Mouse (Mus musculus) MEL (cell line): ENCODE measurements at regions not wholly inside any gene's neighbourhood (a gene's known extent, or its start where the extent isn't known, plus 50 kb on each side); places are given as distances from the start of the nearest gene placed in this dataset.

ENCODE experiments used
- CHD2 ChIP-seq: IDR thresholded peaks from 2 replicates; pipeline ENCODE4 v1.6.1; 2011; ENCODE audit warnings: low read length, improper control_type of control experiment
- CTCF ChIP-seq, 3 experiments: IDR thresholded peaks in 2 of 3; conservative IDR thresholded peaks in 1 of 3; 2 replicates each; pipeline ENCODE4 v1.5.1; 2011 to 2012; ENCODE audit warnings: low read length in 3 of 3, low read depth in 2 of 3, mild to moderate bottlenecking in 2 of 3, improper control_type of control experiment in 1 of 3, inconsistent platforms in 1 of 3, mixed read lengths in 1 of 3, moderate library complexity in 1 of 3; ENCODE audit not compliant: control insufficient read depth in 1 of 3, insufficient read depth in 1 of 3, poor library complexity in 1 of 3, severe bottlenecking in 1 of 3
- ELF1 ChIP-seq: IDR thresholded peaks from 2 replicates; pipeline ENCODE4 v1.6.1; 2014; ENCODE audit warnings: low read depth, mild to moderate bottlenecking, inconsistent platforms, low read length, improper control_type of control experiment, moderate library complexity
- EP300 ChIP-seq, 2 experiments: IDR thresholded peaks; 2 replicates each; pipeline ENCODE4 v1.6.1; 2011; ENCODE audit warnings: improper control_type of control experiment in 2 of 2, low read length in 2 of 2, low read depth in 1 of 2, mild to moderate bottlenecking in 1 of 2
- GABPA ChIP-seq: IDR thresholded peaks from 2 replicates; pipeline ENCODE4 v1.6.1; 2012; ENCODE audit warnings: low read depth, mild to moderate bottlenecking, inconsistent platforms, low read length, improper control_type of control experiment, moderate library complexity
- GATA1 ChIP-seq: IDR thresholded peaks from 2 replicates; pipeline ENCODE4 v1.6.1; 2011; ENCODE audit warnings: low read depth, low read length, improper control_type of control experiment
- MAX ChIP-seq: IDR thresholded peaks from 2 replicates; pipeline ENCODE4 v1.6.1; 2011; ENCODE audit warnings: low read length, improper control_type of control experiment
- MAZ ChIP-seq: IDR thresholded peaks from 2 replicates; pipeline ENCODE4 v1.6.1; 2012; ENCODE audit warnings: low read depth, mild to moderate bottlenecking, inconsistent platforms, low read length, improper control_type of control experiment
- MYC ChIP-seq: IDR thresholded peaks from 2 replicates; pipeline ENCODE4 v1.6.1; 2011; ENCODE audit warnings: low read depth, mild to moderate bottlenecking, low read length, improper control_type of control experiment, moderate library complexity
- NRF1 ChIP-seq: IDR thresholded peaks from 2 replicates; pipeline ENCODE4 v1.6.1; 2014; ENCODE audit warnings: low read depth, mild to moderate bottlenecking, inconsistent platforms, low read length, improper control_type of control experiment, moderate library complexity; ENCODE audit not compliant: poor library complexity, insufficient read depth, severe bottlenecking
- POLR2A ChIP-seq, 2 experiments: IDR thresholded peaks; 2 replicates each; pipeline ENCODE4 v1.6.1; 2011 to 2012; ENCODE audit warnings: low read length in 2 of 2, mild to moderate bottlenecking in 2 of 2, control low read depth in 1 of 2, improper control_type of control experiment in 1 of 2, low read depth in 1 of 2, moderate library complexity in 1 of 2; ENCODE audit not compliant: control insufficient read depth in 1 of 2, insufficient read depth in 1 of 2, poor library complexity in 1 of 2
- TAL1 ChIP-seq: IDR thresholded peaks from 2 replicates; pipeline ENCODE4 v1.6.1; 2012; ENCODE audit warnings: mild to moderate bottlenecking, inconsistent platforms, low read length, moderate library complexity, mixed read lengths
- ZMIZ1 ChIP-seq: IDR thresholded peaks from 2 replicates; pipeline ENCODE4 v1.6.1; 2012; ENCODE audit warnings: low read depth, mild to moderate bottlenecking, inconsistent platforms, low read length, improper control_type of control experiment, moderate library complexity
- ZNF384 ChIP-seq: IDR thresholded peaks from 2 replicates; pipeline ENCODE4 v1.6.1; 2012; ENCODE audit warnings: low read depth, mild to moderate bottlenecking, inconsistent platforms, low read length, improper control_type of control experiment

DNA sequence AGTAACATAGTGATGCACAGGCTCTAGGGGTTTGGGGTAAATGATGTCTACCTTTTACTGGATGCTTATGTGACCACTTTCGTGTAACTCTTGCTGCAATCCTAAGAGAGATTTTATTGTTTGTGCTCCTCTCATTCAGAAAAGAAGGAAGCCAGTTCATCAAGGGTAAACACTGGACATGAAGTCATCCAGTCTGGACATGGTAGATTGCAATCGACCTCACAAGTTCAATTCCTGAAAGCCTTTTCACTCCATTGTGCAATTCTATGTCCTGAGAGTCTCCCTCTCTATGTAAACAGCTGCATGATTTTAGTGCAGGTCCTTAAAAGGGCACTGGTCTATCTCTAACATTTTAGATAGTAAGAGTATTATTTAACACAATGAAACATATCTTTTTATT is 73.5 kb upstream of the Gm16223 start:
- no peak for TF ChIP-seq GATA1
- TF ChIP-seq EP300 (IDR thresholded peaks at IDR 0.05; ENCODE audit: low read depth in 1 of 2, low read length in 2 of 2) = no peak
- TF ChIP-seq POLR2A (IDR thresholded peaks at IDR 0.05; ENCODE audit: control insufficient read depth in 1 of 2, insufficient read depth in 1 of 2, low read depth in 1 of 2, low read length in 2 of 2, poor library complexity in 1 of 2) = no peak
- TF ChIP-seq ZMIZ1 = no peak
- no peak for TF ChIP-seq CTCF (IDR thresholded peaks at IDR 0.05 in 2 of 3, conservative IDR thresholded peaks at IDR 0.05 in 1 of 3; ENCODE audit: control insufficient read depth in 1 of 3, insufficient read depth in 1 of 3, low read depth in 2 of 3, low read length in 3 of 3, poor library complexity in 1 of 3, severe bottlenecking in 1 of 3)
- no peak for TF ChIP-seq ZNF384
- no peak for TF ChIP-seq MYC
- TF ChIP-seq MAZ = no peak
- TF ChIP-seq GABPA = no peak
- no peak for TF ChIP-seq MAX
- no peak for TF ChIP-seq TAL1
- no peak for TF ChIP-seq ELF1
- TF ChIP-seq CHD2 = no peak
- no peak for TF ChIP-seq NRF1
